Mouse (Mus musculus) gastrocnemius, postnatal 10 days (tissue): ENCODE results near the gene Smlr1. TPM values are rescaled to one million over a fixed set of nuclear protein-coding genes. Genes with fewer than 3 reads are reported as not detected.

ENCODE experiments used
- DNase-seq: peaks from one replicate; pipeline ENCODE4 v3.0.0; 2021; ENCODE audit warnings: mixed read lengths
- total RNA-seq, 2 experiments: library from RNA; stranded (reverse); gene quantifications; 2 replicates each; pipeline ENCODE4 v1.2.3; 2021

Smlr1 gene
- total RNA-seq, 2 experiments from 2014 or later = not detected

- no peak for DNase-seq
These were observed 36.6 kb downstream of the Smlr1 start for GRCm38 (mm10) chr10:25499323-25500071.

- peak; percentile 78 for DNase-seq
These were observed 47.6 kb downstream of the Smlr1 start for GRCm38 (mm10) chr10:25488456-25488855.

GRCm38 (mm10) chr10:25482791-25483190, 53.3 kb downstream of the Smlr1 start:
- no peak for DNase-seq

GRCm38 (mm10) chr10:25479716-25480115, 56.4 kb downstream of the Smlr1 start:
- no peak for DNase-seq

Other genes with a start within 250 kb of the Smlr1 start
- 10 to 100 TPM; 47.9 to 58.8 TPM for gene Akap7, start 228.4 kb downstream of the Smlr1 start, total RNA-seq
- 100 to 1,000 TPM in 1 of 2 experiments, 10 to 100 TPM in 1; 96.1 to 121 TPM for gene Epb41l2, start 176.5 kb downstream of the Smlr1 start, total RNA-seq